Mouse (Mus musculus) right cerebral cortex, postnatal 36 days (tissue): ENCODE data around the gene Ints14.
"Not testable (repeated sequence)": the region's sequence is repeated elsewhere in the genome, so short reads cannot be mapped to it uniquely, and the experiment has no call there.

Source experiments
- DNase-seq, 2 experiments: peaks; one replicate each; pipeline ENCODE4 v3.0.0; 2022; ENCODE audit warnings: low spot score in 2 of 2, mixed read lengths in 1 of 2

Ints14 gene

DNA sequence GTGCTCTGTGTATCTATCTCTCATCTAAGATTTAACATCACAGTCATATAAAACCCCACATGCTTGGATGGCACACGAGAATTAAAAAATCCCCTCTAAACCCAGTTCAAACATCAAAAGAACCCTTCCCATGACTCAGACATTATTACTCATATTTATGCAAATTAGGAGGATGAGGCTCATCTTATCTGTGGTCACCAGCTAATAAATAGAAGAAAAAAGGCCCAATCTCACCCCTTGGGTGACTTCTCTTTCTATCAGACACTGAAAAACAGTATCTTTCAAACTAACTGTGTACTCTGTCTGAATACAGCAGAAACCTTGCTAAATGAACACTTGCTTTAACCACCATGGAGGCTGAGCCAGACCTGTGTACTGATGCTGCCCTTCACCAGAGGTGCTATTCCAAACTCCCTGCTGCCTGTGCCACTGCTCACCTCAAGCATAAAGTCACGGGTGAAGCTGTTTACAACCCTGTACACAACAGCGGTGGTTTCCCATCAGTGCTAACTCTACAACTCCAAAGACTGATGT lies 58.0 kb downstream of the Ints14 start:
- no peak for DNase-seq

DNA sequence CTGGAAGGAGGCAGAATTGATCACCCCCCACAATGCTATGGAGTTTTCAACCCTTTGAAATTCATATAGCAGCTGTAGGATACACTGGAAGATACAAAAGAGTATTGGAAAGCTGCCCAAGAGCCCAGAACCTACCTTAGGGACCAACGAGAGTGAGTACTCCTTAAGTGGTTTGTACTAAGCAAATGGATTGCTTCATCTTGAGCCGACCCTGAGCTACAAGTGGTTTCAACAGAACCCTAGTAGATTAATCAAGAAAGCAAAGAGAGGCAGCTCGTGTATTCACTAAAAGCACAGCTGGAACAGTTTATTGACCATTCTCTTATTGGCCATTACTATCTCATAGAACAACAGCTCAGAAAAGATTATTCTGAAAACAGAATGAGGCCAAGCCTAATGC lies 58.4 kb downstream of the Ints14 start:
- no peak for DNase-seq

DNA sequence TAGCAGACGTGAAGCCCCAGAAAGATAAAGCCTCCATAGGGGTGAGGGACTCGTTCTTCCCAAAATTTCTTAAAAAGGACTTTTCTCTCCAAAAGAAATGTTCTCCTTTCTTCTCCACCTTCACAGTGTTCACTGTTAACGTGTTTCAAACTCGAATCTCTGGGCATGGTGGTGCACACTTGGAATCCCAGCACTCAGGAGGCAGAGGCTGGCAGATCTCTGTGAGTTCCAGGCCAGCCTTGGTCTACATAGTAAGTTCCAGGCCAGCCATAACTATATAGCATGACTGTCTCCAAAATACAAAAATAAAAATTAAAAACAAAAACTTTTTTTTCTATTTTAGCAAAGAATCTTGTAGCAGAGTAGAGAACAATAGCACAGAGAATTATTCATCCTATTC lies 59.4 kb downstream of the Ints14 start:
- no peak for DNase-seq

DNA sequence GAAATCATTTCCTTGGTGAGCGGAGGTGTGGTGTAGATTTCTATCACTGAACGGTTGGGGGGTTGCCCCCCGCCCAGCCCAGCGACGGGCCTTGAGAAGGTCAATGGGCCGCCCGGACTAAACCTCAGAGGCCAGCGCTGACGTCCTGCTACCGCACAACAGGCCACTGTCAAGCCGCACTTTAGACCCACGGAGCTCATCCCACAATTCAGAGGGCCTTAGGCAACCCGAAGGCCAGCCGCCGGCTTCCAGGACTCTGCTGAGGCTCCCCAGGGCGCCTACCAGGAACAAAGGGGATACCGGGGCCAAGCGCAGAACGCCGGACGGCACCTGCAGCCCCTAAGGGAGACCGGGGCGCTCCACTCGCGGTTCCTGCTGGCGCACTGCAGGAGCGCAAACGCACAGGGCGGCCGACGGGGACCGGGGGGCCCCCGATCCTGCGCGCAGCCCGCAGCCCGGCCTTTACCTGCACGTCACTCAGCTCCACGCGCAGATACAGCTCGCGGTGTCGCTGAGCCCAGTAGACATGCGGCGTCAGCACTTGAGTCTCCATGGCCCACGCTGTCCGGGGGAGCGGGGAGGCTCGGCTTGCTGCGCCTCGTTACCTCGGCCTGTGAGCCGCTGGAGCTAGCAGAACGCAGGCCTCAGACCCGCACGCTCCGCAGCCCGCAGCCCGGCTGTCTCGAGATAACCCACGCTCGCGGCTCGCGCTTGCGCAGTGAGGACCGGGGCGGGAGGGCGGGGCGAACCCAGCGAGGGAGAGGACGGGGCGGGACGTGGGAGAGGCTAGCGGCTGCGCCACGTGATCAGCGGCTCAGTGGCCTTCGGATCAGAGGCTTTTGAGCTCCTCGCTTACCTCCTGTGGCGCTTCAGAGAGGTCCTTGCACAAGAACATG lies 60.5 kb downstream of the Ints14 start, which contains the start of gene Hacd3:
Hacd3 (minus strand) TSS at position 703 of the 896 bp plus-strand sequence.
- DNase-seq, result peak; percentile 87 to 88

DNA sequence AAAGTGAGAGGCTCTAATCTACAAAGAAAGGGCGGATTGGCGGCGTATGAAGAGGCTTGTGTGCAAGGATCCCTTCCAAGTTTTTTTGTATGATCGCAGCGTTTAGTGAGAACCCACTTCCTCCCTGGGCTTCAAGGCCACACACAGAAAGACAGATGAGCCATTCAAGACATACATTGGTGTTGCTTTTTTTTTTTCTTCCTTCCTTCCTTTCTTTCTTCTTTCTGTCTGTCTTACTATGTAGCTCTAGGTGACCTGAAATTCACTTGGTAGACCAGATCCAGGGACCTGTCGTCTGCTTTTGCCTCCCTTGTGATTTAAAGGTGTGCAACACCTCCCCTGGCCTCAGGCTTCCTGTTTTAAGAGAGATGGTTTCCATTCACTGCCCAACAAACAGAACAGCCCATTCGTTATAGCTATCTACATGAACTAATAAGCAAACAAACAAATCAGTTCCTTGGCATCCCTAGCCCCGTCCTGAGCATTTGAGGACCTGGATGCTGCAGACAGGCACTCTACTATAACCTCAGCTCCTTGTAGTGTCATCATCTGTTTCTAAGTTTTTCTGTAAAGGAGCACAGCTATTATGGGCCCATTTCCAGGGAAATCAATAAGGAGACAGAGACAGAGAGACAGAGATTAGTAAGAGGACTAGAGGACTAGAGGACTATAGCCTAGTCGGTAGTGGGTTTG lies 61.3 kb downstream of the Ints14 start:
- DNase-seq, result no peak

DNA sequence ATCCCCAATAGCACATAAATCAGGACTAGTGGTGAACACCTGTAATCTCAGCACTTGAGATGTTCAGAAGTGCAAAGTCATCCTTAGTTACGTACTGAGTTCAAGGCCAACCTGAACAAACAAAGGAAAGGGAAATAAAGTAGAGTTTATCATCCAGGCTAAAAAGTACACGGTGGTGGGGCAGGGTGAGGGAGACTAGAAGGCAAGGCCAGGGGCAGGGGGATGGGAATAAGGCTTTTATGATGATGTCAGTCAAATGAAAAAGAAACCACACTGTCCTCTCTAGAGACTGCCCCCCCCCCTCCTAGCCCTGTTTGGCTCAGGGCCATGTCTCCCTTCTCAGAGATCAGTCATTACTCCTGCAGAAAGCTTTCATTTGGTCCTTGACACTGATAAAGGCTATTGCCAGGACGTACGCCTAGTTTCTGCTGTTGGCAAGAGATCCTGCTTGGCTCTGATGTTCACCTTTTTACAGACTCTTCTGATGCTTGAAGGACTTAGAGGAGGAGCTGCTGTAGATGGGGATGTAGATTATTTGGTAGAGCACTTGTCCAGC lies 62.0 kb downstream of the Ints14 start:
- no peak for DNase-seq

DNA sequence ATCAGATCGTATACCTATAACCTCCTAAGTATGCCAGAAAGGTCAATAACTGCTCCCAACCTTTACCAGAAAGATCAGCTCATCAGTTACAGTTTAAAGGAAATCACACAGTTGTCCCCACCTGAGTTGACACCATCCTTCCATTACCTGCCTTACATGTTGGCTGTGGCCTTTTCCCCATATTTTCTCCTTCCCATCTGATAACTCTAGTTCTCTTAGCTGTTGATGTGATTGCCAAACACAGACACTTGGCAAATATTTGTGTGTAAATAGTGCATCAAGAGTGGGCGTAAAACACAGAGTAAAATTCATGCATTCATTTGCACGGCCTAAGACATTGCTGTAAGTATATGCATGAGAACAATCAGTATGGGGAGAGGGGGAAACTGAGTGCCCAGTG lies 62.7 kb downstream of the Ints14 start:
- DNase-seq, result no peak

DNA sequence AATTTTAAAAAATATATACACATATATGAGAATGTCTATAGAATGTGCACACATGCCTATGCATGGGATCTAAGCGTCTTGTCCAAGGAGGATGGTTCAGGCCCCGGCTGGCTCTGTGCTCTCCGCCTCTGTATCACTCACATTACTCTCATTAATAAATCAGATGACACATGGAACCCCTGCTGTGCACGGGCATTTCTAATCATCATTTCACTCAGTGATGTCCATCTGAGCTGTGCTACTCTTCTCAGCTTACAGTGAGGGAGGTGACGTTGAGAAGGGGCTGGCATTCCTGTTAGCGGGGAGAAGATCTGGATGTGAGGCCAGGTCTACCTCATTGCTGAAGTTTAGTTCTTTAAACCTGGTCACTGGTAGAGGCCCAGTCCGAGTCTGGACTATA lies 66.5 kb downstream of the Ints14 start:
- no peak for DNase-seq

DNA sequence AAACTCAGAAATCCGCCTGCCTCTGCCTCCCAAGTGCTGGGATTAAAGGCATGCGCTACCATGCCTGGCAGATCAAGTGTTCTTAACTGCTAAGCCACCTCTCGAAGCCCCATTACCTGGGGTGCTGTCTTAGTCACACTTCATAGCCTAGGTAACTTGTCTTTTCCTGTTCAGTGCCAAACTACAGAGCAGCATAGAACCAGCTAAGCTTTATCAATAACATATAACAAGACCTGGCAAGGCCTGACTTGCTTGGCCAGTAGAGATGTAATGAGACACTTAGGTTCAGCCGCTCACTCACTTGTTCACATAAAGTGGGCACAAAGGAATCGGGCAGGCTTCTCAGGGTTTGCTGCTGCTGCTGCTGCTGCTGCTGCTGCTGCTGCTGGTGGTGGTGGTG lies 67.6 kb downstream of the Ints14 start:
- no peak for DNase-seq

DNA sequence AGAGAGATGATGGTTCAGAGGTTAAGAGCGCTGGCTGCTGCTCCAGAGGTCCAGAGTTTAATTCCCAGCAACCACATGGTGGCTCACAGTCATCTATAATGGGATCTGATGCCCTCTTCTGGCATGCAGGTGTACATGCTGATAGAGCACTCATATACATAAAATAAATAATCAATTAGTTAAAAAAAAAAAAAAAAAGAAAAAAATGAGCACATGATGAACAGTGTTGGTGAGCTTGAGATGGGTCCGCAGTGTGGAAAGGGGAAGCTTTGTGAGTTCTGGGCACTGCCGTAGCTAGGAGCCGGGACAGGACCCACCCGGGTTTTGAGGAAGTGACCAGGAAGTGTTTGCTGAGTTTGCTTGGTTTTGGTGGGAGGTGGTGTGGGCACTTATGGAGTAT lies 70.7 kb downstream of the Ints14 start:
- not testable (repeated sequence) for DNase-seq

DNA sequence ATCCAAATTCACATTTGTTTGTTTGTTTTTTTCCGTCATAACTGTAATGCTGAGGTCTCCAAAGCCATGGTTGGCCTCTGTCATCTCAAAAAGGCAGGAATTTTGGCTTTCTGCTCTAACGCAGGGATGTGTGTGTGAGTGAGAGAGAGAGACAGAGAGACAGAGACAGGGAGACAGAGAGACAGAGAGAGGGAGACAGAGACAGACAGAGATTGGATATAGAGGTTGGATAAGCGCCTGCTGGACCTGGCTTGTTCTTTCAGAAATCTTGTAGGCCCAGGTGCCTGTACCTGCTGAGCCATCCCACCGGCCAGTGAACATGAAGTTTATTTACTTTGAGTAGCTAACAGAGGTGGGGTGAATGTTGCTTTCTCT lies 71.2 kb downstream of the Ints14 start:
- DNase-seq, result no peak

DNA sequence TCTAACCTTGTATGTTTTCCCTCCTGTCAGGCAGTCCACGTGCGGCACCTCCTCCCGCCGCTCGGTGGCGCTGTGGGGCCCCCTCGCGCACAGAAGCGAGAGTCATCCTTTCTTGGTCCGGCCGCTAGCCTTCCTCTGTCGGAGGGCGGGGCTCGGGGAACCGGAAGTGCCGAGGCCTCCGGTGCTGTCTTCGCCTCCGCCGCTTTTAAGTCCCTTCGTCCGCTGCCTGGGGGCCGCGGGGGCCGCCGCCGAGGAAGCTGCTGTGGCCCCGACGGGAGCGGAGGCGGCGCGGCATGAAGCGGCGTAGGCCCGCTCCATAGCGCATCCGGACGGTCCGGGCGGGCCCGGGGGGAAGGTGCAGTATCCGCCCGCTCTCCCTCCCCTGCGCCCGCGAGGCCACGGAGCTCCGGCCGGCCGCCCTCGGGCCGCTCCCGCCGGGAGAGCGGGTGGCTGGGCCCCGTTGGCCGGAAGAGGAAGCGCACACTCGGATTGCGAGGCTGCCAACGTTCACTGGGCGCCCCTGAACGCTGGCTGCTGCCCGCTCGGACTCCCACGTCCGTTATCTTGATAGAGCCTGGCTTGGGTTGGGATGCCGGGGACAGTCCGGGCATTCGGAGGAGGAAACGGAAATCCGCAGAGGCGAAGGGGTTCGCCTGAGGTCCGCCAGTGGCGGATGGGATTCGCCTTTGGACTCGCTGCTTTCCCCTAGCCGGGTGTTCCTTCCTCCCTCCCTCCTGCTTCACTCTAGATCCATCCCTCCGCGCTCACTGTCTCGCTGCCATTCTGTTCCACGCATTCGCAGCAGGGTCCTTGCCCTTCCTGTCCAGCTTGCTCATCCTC lies 71.8 kb downstream of the Ints14 start, which contains the start of gene Dpp8:
Dpp8 (plus strand) TSS at position 146 of the 840 bp plus-strand sequence.
- peak; percentile 89 for DNase-seq

DNA sequence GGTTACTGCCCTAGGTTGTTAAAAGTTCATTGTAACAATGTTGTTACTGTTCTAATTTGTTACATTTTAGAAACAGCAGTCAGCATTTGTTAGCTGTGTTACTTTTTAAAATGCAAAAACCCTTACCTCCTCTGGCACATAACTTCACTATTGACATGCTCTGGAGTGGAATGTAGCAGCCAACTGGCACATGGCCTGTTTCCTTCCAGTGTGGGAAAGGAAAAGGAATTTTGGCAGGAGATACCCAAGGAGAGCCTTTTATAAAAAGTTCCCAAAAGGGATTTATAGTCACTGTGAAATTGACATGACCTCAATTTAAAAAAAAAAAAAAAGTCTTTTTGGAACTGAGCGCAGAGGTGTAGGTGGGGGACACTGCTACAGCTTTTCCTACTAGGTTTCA lies 75.8 kb downstream of the Ints14 start:
- DNase-seq, result peak in 1 of 2 experiments; percentile 37
